Mouse (Mus musculus) heart, embryonic 12.5 days (tissue): ENCODE measurements around the gene Usp11. TPM values are rescaled to one million over a fixed set of nuclear protein-coding genes. Genes with fewer than 3 reads are reported as not detected.

Source experiments
- ATAC-seq: fragments of 200-750 bp; cut with Nextera tagmentation; 2 replicates; pipeline ENCODE4 v1.8.0; 2017; ENCODE audit warnings: moderate TSS enrichment, moderate library complexity; ENCODE audit not compliant: insufficient number of reproducible peaks, low FRiP score
- H3K27ac ChIP-seq: fragments of 300-500 bp; sonication (generic); 2 replicates; pipeline ENCODE4 v1.5.1; 2016; ENCODE audit warnings: mild to moderate bottlenecking, moderate library complexity; ENCODE audit not compliant: poor library complexity, severe bottlenecking
- H3K27me3 ChIP-seq: fragments of 300-500 bp; sonication (generic); replicated peaks from 2 replicates; pipeline ENCODE4 v1.6.1; 2016; ENCODE audit warnings: mild to moderate bottlenecking, moderate library complexity
- H3K36me3 ChIP-seq: fragments of 300-500 bp; sonication (generic); 2 replicates; pipeline ENCODE4 v1.6.1; 2016; ENCODE audit warnings: mild to moderate bottlenecking, moderate library complexity
- H3K4me1 ChIP-seq: fragments of 300-500 bp; sonication (generic); replicated peaks from 2 replicates; pipeline ENCODE4 v1.6.1; 2016; ENCODE audit warnings: mild to moderate bottlenecking
- H3K4me2 ChIP-seq: fragments of 300-500 bp; sonication (generic); 2 replicates; pipeline ENCODE4 v1.6.1; 2016; ENCODE audit warnings: mild to moderate bottlenecking, moderate library complexity
- H3K4me3 ChIP-seq: fragments of 300-500 bp; sonication (generic); 2 replicates; pipeline ENCODE4 v1.5.1; 2016; ENCODE audit warnings: mild to moderate bottlenecking
- H3K9ac ChIP-seq: fragments of 300-500 bp; sonication (generic); 2 replicates; pipeline ENCODE4 v1.6.1; 2016; ENCODE audit warnings: mild to moderate bottlenecking, moderate library complexity
- H3K9me3 ChIP-seq: fragments of 300-500 bp; sonication (generic); replicated peaks from 2 replicates; pipeline ENCODE4 v1.6.1; 2016; ENCODE audit warnings: mild to moderate bottlenecking, moderate library complexity
- WGBS: fragments of 180-500 bp; shearing (Covaris S2); methylation state at CpG from one replicate; pipeline ENCODE4 v1.1.7; 2016; 5-methylcytosine and 5-hydroxymethylcytosine counted together
- polyA plus RNA-seq: library from polyadenylated mRNA; unstranded; fragments of >200 nt; fragmentation: Nextera tagmentation; extraction: Ambion mirVana; gene quantifications from 2 replicates; pipeline ENCODE4 v1.2.1, GENCODE M21; 2016

The Usp11 gene
- 43.7 and 45.4 TPM in 2 replicates for polyA plus RNA-seq

DNA sequence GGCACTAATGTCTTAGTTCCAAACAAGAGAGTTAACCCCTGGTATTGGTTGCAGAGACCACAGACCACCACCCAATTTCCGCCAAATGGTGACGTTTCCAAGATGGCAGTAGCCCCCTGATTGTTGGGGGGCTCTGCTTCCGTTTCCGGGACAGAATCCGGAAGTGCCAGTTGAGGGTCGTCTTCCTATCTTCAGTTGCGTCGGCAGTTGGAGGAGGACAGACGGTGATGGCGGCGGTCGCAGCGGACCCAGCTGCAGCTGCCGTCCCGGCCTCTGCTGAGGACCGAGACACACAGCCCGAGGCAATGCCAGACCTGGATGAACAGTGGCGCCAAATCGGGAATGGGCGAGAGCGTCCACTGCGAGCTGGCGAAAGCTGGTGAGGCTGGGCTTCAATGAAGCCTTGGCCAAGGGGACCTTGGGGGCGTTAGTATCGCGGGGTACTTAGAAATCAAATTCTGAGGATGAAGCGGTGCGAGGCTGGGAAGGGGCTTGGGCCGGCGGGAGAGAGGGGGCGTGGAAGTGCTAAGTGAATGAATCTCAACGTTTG, at the start of gene Usp11:
Gene Usp11 (plus strand): TSS at position 166 of the 550 bp plus-strand sequence.
- Histone ChIP-seq H3K27ac (peak within 1 kb of the TSS; percentile 95), H3K4me3 (peak within 1 kb of the TSS; percentile 62), H3K4me2 (peak within 1 kb of the TSS; percentile 58), H3K27me3 (no peaks in the 10 kb centered on the region), H3K9ac (peak within 1 kb of the TSS; percentile 77), H3K4me1 (no peaks in the 10 kb centered on the region), H3K9me3 (no peaks in the 10 kb centered on the region), H3K36me3 (peaks cover 11% of the 10 kb centered on the region)
- WGBS, result 14% methylated on average over 32 of the region's 32 CpGs
- no peak; the same call in 1 of the 2 replicates for ATAC-seq

DNA sequence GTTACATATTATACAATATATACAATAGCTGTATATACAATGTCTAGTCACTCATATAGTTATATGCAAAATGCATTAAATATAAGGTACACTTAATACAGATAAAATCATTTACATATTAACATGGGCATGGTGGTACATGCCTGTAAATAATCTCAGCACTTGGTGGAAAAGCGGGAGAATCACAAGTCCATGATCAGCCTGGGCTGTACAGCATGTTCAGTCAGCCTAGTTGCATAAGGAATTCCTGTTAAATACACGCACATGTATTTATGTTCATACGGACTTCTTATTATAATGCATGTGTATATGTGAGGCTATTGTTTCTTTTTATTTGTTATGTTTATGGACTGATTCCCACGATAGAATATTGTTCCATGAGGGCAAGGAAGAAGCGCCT, 46.1 kb upstream of the Usp11 start:
- 21% methylated on average over 5 of the region's 5 CpGs for WGBS
- no peak overlapping the region for H3K9ac ChIP-seq
- H3K36me3 ChIP-seq, result no peaks in the 10 kb centered on the region
- H3K4me2 ChIP-seq, result peak overlapping the region; percentile 72
- no peaks in the 10 kb centered on the region for H3K27me3 ChIP-seq
- no peaks in the 10 kb centered on the region for H3K4me1 ChIP-seq
- H3K27ac ChIP-seq, result no peak overlapping the region
- ATAC-seq, result no peak
- H3K4me3 ChIP-seq, result 0 out of 2 replicates have a peak overlapping the region, but pooled peaks have one; percentile 58
- no peaks in the 10 kb centered on the region for H3K9me3 ChIP-seq

DNA sequence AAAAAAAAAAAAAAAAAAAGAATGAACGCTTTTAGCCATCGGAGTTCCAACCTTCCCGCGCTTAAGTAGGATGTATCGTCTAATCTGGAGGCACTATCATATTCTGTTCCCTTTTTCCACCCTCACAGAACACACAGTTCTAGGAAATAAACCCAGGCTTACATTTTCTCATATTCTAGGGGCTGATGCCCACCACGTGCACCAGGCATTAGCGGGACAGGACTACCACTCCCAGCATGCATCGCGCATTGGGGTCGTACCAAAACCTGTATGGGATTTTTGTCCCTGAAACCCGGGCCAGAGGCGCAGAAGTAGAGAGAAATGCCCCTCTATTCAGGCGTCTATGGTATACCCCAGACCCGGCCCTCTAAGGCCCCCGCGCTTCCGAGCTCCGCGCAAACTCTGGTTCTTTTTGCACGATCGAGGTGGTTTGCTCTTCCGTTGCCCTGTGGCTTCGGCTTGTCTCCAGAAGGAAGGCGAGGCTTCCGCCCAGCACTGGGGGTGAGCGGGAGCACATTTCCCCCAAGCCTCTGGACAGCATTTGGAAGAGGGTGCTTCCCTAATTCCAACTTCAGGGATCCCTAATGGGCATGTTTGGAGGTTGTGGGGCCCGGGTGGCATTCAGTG, 45.6 kb upstream of the Usp11 start, which contains the start of gene Uba1:
Gene Uba1 (plus strand): TSS at position 301 of the 627 bp plus-strand sequence.
- no peaks in the 10 kb centered on the region for H3K36me3 ChIP-seq
- peak within 1 kb of the TSS; percentile 53 for H3K27ac ChIP-seq
- H3K9ac ChIP-seq, result peak within 1 kb of the TSS; percentile 72
- H3K4me1 ChIP-seq, result no peaks in the 10 kb centered on the region
- peak within 1 kb of the TSS; percentile 58 for H3K4me3 ChIP-seq
- no peaks in the 10 kb centered on the region for H3K27me3 ChIP-seq
- ATAC-seq, result peak; percentile 85
- WGBS, result 8% methylated on average over 27 of the region's 27 CpGs
- no peaks in the 10 kb centered on the region for H3K9me3 ChIP-seq
- peak within 1 kb of the TSS; percentile 72 for H3K4me2 ChIP-seq

DNA sequence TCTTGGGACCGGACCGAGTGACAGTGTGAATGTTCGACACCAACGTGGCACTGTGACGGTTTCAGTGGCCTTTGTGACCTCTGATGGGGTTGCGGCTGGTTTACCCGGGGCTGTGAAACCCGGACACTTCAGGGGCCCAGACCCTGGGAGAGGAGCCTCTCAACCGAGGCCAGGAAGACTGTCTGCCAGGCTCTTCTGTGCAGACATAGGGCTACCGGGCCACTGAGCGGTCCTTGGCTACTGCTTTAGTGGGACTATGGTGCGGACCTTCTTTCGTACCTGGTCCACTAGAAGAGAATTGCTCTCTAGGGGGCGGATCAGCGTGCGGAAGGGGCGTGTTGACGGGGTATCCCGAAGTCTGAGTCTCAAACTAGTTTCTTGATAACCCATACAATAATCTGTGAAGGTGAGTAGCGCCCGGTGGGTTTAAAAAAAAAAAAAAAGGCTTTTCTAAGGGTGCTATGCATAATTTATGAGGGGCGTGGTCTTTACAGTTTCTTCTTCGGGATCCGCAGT, 44.8 kb upstream of the Usp11 start:
- H3K36me3 ChIP-seq, result no peaks in the 10 kb centered on the region
- 0 out of 2 replicates have a peak, but pooled peaks have one; percentile 15 for ATAC-seq
- no peaks in the 10 kb centered on the region for H3K27me3 ChIP-seq
- no peaks in the 10 kb centered on the region for H3K4me1 ChIP-seq
- peak overlapping the region; percentile 53; the same call in 1 of the 2 replicates for H3K27ac ChIP-seq
- peak overlapping the region; percentile 72 for H3K4me2 ChIP-seq
- H3K9me3 ChIP-seq, result no peaks in the 10 kb centered on the region
- 16% methylated on average over 24 of the region's 24 CpGs for WGBS
- peak overlapping the region; percentile 72 for H3K9ac ChIP-seq
- H3K4me3 ChIP-seq, result peak overlapping the region; percentile 58

DNA sequence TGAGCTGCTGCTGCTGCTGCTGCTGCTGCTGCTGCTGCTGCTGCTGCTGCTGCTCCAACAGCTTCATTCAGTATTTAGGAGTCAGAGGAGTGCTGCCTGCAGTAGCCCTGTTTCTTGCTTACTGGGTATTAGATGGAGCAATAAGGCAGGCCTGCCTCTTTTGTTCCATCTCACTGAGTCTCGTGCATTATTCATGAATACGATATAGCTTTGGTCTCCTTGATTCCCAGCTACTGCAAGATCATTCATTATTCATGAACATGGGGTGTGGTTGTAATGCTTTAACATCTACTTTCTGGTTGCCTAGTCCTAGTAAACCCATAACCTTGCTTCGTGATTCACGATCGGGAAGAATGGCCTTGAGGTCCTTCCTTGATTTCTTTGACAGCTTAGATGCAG, 41.4 kb upstream of the Usp11 start:
- no peak overlapping the region for H3K4me2 ChIP-seq
- H3K27me3 ChIP-seq, result no peaks in the 10 kb centered on the region
- no peaks in the 10 kb centered on the region for H3K9me3 ChIP-seq
- H3K27ac ChIP-seq, result no peak overlapping the region
- H3K4me1 ChIP-seq, result peaks cover 12% of the 10 kb centered on the region
- 0 out of 2 replicates have a peak, but pooled peaks cover 3% of the 10 kb centered on the region for H3K36me3 ChIP-seq
- no peak overlapping the region for H3K9ac ChIP-seq
- no peak overlapping the region for H3K4me3 ChIP-seq
- WGBS, result 23% methylated on average over 5 of the region's 5 CpGs
- ATAC-seq, result no peak

DNA sequence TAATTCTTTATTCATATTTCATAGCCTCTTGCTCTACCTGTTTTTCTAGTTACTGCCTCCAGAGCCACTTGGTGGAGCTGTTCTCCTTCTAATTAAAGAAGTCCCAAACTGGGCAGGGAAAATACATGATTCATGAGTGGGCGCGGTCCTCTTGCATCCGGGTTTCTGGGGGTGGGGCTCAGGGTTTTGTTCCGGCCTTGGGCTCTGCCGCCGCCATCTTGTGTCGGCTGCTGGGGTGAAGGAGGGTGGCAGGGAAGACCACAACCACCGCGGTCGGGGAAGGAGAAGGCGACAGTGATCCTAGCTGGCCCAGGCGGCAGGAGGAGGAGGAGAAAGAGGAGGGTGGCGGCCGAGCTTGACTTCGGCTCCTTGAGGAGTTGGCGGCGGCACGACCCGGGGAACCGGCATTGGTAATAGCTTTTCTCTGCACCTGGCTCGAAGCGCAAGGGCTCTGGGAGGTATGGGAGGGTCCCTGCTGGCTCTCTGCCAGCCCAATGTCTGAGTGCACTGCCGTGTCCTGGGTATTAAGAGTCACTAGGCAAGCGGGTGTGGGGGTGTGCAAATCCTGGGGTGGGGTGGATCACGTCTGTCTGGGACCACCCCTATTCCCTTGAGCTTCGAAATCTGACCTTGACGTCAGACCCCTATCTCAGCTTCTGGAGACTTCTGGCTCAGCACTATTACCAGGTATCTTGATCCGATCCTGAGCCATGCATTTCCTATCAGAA, 40.8 kb upstream of the Usp11 start:
- Histone ChIP-seq H3K36me3 (0 out of 2 replicates have a peak, but pooled peaks cover 3% of the 10 kb centered on the region), H3K9ac (peak overlapping the region; percentile 83), H3K27me3 (no peaks in the 10 kb centered on the region), H3K4me2 (peak overlapping the region; percentile 77), H3K4me3 (peak overlapping the region; percentile 72), H3K4me1 (peaks cover 12% of the 10 kb centered on the region), H3K9me3 (no peaks in the 10 kb centered on the region), H3K27ac (peak overlapping the region; percentile 75)
- peak; percentile 87 for ATAC-seq
- 15% methylated on average over 24 of the region's 28 CpGs for WGBS

DNA sequence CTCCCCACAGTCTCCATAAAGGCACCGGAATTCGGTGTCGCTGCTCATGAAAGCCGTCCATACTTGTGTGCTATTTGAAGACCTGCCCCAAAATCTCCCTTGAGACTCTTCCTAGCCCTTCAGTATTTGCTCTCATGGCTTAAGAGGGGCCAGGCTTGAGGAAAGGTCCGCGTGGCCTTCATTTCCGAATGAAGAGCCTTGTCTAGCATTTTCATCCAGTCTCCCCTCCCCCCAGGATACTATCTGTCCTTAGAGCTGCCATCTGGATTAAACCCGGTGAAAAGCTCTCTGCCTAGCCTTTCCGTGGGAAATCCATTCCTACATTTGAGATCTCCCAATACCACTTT, 40.3 kb upstream of the Usp11 start:
- Histone ChIP-seq H3K9ac (peak overlapping the region; percentile 83), H3K9me3 (no peaks in the 10 kb centered on the region), H3K4me2 (peak overlapping the region; percentile 77), H3K36me3 (peaks cover 5% of the 10 kb centered on the region), H3K4me1 (peaks cover 12% of the 10 kb centered on the region), H3K4me3 (peak overlapping the region; percentile 72), H3K27me3 (no peaks in the 10 kb centered on the region), H3K27ac (peak overlapping the region; percentile 75)
- no peak; the same call in 1 of the 2 replicates for ATAC-seq
- 14% methylated on average over 9 of the region's 9 CpGs for WGBS

DNA sequence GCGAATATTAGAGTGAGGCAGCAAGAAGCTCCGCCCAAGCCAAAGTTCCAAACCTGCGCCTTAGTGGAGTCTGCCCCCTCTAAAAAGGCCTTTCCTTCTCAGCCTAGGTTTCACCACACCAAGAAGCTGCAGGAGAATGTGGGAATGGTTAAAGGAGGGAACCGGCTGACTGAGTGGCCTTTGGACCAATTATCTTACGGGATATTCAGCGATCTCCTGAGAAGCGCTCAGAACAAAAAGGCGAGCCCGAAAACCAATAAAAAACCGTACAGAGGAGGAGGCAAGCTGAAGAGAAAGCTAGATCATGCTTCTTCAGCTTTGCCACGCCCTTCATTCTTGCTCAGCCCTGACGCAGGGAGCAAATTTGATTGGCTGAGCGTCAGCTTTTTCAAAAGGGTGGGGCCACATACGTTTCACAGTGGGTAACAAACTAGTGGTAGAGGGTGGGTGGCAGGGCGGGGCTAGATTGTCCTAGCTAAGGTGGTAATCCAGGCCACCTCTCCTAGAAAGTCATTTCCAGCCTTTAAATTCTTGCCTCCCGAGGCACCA, 16.1 kb upstream of the Usp11 start, which contains the start of gene Cdk16:
Gene Cdk16 (plus strand): TSS at position 436 of the 549 bp plus-strand sequence.
- Histone ChIP-seq H3K9ac (peak within 1 kb of the TSS; percentile 95), H3K4me3 (peak within 1 kb of the TSS; percentile 78), H3K27ac (peak within 1 kb of the TSS; percentile 99), H3K9me3 (no peaks in the 10 kb centered on the region), H3K4me2 (peak within 1 kb of the TSS; percentile 78), H3K36me3 (peaks cover 11% of the 10 kb centered on the region), H3K27me3 (no peaks in the 10 kb centered on the region), H3K4me1 (peaks cover 27% of the 10 kb centered on the region; the same call in 1 of the 2 replicates)
- peak; percentile 94 for ATAC-seq
- WGBS, result 14% methylated on average over 16 of the region's 16 CpGs

DNA sequence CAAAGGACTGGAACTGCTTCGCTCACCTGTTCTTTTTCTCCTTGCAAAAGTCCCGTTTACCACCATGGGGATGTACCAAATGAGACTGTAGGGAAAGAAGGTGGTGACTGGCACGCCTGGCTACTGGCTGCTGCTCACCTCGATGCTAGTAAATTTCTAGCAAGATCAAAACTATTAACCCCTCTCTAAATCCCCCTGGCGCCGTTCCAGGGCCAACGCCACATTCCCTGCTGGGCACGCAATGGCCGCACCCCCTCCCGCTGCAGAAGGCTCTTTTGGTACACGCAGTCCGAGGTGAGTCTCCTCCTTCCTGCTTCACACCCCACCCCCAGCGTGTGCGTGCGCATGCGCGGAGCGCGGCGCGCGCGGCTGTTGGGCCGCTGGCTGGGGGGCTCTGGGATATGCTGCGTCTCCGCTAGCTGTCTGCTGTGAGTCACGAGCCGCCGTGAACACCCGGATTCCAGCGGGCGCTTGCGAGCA, 15.6 kb upstream of the Usp11 start:
- Histone ChIP-seq H3K27ac (peak overlapping the region; percentile 99), H3K4me1 (peaks cover 27% of the 10 kb centered on the region; the same call in 1 of the 2 replicates), H3K36me3 (peaks cover 11% of the 10 kb centered on the region), H3K4me3 (peak overlapping the region; percentile 78), H3K4me2 (peak overlapping the region; percentile 78), H3K9me3 (no peaks in the 10 kb centered on the region), H3K27me3 (no peaks in the 10 kb centered on the region), H3K9ac (peak overlapping the region; percentile 95)
- ATAC-seq, result peak; percentile 93
- 14% methylated on average over 33 of the region's 33 CpGs for WGBS

DNA sequence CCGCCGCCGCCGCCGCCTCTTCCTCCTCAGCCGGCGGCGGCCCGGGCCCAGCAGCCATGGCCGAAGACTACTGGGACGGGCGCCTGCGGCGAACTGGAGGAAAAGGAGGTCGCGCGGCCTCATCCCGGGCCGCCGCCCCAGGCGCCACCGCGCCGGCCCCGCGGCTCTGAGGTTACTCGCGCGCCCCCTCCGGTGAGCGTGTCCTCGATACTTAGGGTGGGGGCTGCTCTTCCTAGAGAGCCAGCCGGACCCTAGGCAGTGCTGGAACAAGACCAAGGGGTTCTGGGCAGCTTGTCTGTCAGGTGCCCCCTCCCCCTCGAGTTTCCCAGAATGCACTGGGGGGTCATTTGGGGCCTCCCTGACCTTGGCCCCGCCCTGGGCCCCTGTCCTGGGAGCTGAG, 15.1 kb upstream of the Usp11 start:
- peak overlapping the region; percentile 95 for H3K9ac ChIP-seq
- H3K9me3 ChIP-seq, result no peaks in the 10 kb centered on the region
- H3K27ac ChIP-seq, result peak overlapping the region; percentile 99
- H3K27me3 ChIP-seq, result no peaks in the 10 kb centered on the region
- peak; percentile 79 for ATAC-seq
- peaks cover 27% of the 10 kb centered on the region; the same call in 1 of the 2 replicates for H3K4me1 ChIP-seq
- peak overlapping the region; percentile 78 for H3K4me3 ChIP-seq
- H3K4me2 ChIP-seq, result peak overlapping the region; percentile 78
- H3K36me3 ChIP-seq, result peaks cover 13% of the 10 kb centered on the region
- 8% methylated on average over 23 of the region's 35 CpGs for WGBS
